Mouse (Mus musculus) cerebellum, adult 2 months (tissue): ENCODE measurements around the gene H2al1f.
"Not testable (repeated sequence)": the region's sequence is repeated elsewhere in the genome, so short reads cannot be mapped to it uniquely, and the experiment has no call there.

Experiments used
- CTCF ChIP-seq: fragments of 200-500 bp; IDR thresholded peaks from 2 replicates; pipeline ENCODE4 v1.5.1; 2011; ENCODE audit warnings: low read depth, mild to moderate bottlenecking, control low read depth, low read length, moderate library complexity, borderline replicate concordance; ENCODE audit not compliant: insufficient read depth
- POLR2A ChIP-seq: fragments of 200-500 bp; IDR thresholded peaks from 2 replicates; pipeline ENCODE4 v1.6.1; 2011; ENCODE audit warnings: low read length, control low read depth, borderline replicate concordance; ENCODE audit not compliant: insufficient read depth

DNA sequence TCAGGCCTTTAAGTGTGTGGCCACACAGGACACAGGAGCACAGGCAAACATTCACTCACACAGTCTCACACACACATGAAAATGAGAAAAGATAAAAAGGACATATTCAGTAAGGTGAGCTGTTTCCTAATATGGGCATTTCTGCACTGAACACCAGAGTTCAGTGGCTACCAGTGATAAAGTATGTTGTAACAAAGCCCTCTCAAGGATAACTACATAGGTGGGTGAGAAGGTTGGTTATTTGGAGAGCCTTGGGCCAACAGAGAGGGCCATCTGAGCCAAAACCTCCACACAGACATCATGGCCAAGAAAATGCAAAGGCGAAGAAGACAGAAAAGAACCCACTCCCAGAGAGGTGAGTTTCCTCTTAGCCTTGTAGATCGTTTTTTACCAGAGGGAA, 12.6 kb downstream of the H2al1f start, which contains the start of gene H2al1j:
- not testable (repeated sequence) for TF ChIP-seq CTCF, POLR2A
